Mouse (Mus musculus) heart, embryonic 11.5 days (tissue): ENCODE measurements at regions not wholly inside any gene's neighbourhood (a gene's known extent, or its start where the extent isn't known, plus 50 kb on each side); places are given as distances from the start of the nearest gene placed in this dataset.

Source experiments
- ATAC-seq: fragments of 200-750 bp; cut with Nextera tagmentation; replicated peaks from 2 replicates; pipeline ENCODE4 v1.8.0; 2017; ENCODE audit warnings: moderate library complexity; ENCODE audit not compliant: insufficient number of reproducible peaks, low FRiP score, low TSS enrichment
- H3K27ac ChIP-seq: fragments of 300-500 bp; sonication (generic); 2 replicates; pipeline ENCODE4 v1.5.1; 2014; ENCODE audit warnings: mild to moderate bottlenecking, low read depth, low read length
- H3K27me3 ChIP-seq: fragments of 300-500 bp; sonication (generic); 2 replicates; pipeline ENCODE4 v1.6.1; 2014; ENCODE audit warnings: mild to moderate bottlenecking, low read length, mixed read lengths; ENCODE audit not compliant: control insufficient read depth, insufficient read depth
- H3K36me3 ChIP-seq: fragments of 300-500 bp; sonication (generic); 2 replicates; pipeline ENCODE4 v1.6.1; 2014; ENCODE audit warnings: mild to moderate bottlenecking, low read length, moderate library complexity, mixed read lengths; ENCODE audit not compliant: control insufficient read depth, insufficient read depth
- H3K4me1 ChIP-seq: fragments of 300-500 bp; sonication (generic); 2 replicates; pipeline ENCODE4 v1.6.1; 2014; ENCODE audit warnings: low read length; ENCODE audit not compliant: control insufficient read depth, insufficient read depth
- H3K4me2 ChIP-seq: fragments of 300-500 bp; sonication (generic); 2 replicates; pipeline ENCODE4 v1.6.1; 2014; ENCODE audit warnings: mild to moderate bottlenecking, moderate library complexity
- H3K4me3 ChIP-seq: fragments of 300-500 bp; sonication (generic); 2 replicates; pipeline ENCODE4 v1.5.1; 2014; ENCODE audit warnings: low read depth, low read length
- H3K9ac ChIP-seq: fragments of 300-500 bp; sonication (generic); 2 replicates; pipeline ENCODE4 v1.6.1; 2014; ENCODE audit warnings: mild to moderate bottlenecking, low read depth, low read length, moderate library complexity
- H3K9me3 ChIP-seq: fragments of 300-500 bp; sonication (generic); replicated peaks from 2 replicates; pipeline ENCODE4 v1.6.1; 2016; ENCODE audit warnings: low read length; ENCODE audit not compliant: control insufficient read depth
- WGBS: fragments of 180-500 bp; shearing (Covaris S2); extraction: QIAGEN DNeasy Blood & Tissue Kit; methylation state at CpG from one replicate; pipeline ENCODE4 v1.1.7; 2014; ENCODE audit not compliant: insufficient replicate concordance; 5-methylcytosine and 5-hydroxymethylcytosine counted together

- no peak for ATAC-seq
- Histone ChIP-seq H3K4me2 (no peak overlapping the region), H3K4me3 (no peak overlapping the region), H3K36me3 (no peaks in the 10 kb centered on the region), H3K4me1 (no peaks in the 10 kb centered on the region), H3K27me3 (no peaks in the 10 kb centered on the region), H3K9ac (no peak overlapping the region), H3K9me3 (no peaks in the 10 kb centered on the region), H3K27ac (no peak overlapping the region)
- 55% methylated on average over 10 of the region's 10 CpGs for WGBS
Observed at GRCm38 (mm10) chr8:89663859-89664258, 619.9 kb upstream of the Sall1 start.

- Histone ChIP-seq H3K4me2 (peak overlapping the region; percentile 41), H3K27ac (no peak overlapping the region), H3K27me3 (no peaks in the 10 kb centered on the region), H3K36me3 (no peaks in the 10 kb centered on the region), H3K9me3 (no peaks in the 10 kb centered on the region), H3K4me3 (no peak overlapping the region), H3K9ac (no peak overlapping the region), H3K4me1 (no peaks in the 10 kb centered on the region)
- WGBS = 20% methylated on average over 14 of the region's 14 CpGs
- no peak for ATAC-seq
Observed at GRCm38 (mm10) chr8:89658998-89659944, 615.3 kb upstream of the Sall1 start.

- Histone ChIP-seq H3K27me3 (no peaks in the 10 kb centered on the region), H3K9ac (no peak overlapping the region), H3K4me1 (no peaks in the 10 kb centered on the region), H3K4me3 (no peak overlapping the region), H3K9me3 (no peaks in the 10 kb centered on the region), H3K27ac (no peak overlapping the region), H3K4me2 (no peak overlapping the region), H3K36me3 (no peaks in the 10 kb centered on the region)
- WGBS = 83% methylated on average over 14 of the region's 14 CpGs
- ATAC-seq = no peak
Observed at GRCm38 (mm10) chr8:89655369-89655768, 611.4 kb upstream of the Sall1 start.

- Histone ChIP-seq H3K9me3 (no peaks in the 10 kb centered on the region), H3K9ac (no peak overlapping the region), H3K27me3 (no peaks in the 10 kb centered on the region), H3K27ac (no peak overlapping the region), H3K4me2 (no peak overlapping the region), H3K4me1 (no peaks in the 10 kb centered on the region), H3K4me3 (no peak overlapping the region), H3K36me3 (no peaks in the 10 kb centered on the region)
- WGBS = 70% methylated on average over 5 of the region's 5 CpGs
- no peak for ATAC-seq
Observed at GRCm38 (mm10) chr8:89649207-89649890, 605.4 kb upstream of the Sall1 start.

GRCm38 (mm10) chr8:89646946-89647345 is 603.0 kb upstream of the Sall1 start:
- 85% methylated on average over 5 of the region's 5 CpGs for WGBS
- H3K36me3 ChIP-seq = no peaks in the 10 kb centered on the region
- no peak for ATAC-seq
- no peak overlapping the region for H3K27ac ChIP-seq
- no peaks in the 10 kb centered on the region for H3K4me1 ChIP-seq
- no peak overlapping the region for H3K4me3 ChIP-seq
- H3K4me2 ChIP-seq = no peak overlapping the region
- no peak overlapping the region for H3K9ac ChIP-seq
- H3K9me3 ChIP-seq = no peaks in the 10 kb centered on the region
- no peaks in the 10 kb centered on the region for H3K27me3 ChIP-seq

- H3K4me2 ChIP-seq = no peak overlapping the region
- no peak for ATAC-seq
- no peaks in the 10 kb centered on the region for H3K27me3 ChIP-seq
- no peaks in the 10 kb centered on the region for H3K9me3 ChIP-seq
- no peaks in the 10 kb centered on the region for H3K4me1 ChIP-seq
- 74% methylated on average over 5 of the region's 5 CpGs for WGBS
- no peak overlapping the region for H3K9ac ChIP-seq
- H3K36me3 ChIP-seq = no peaks in the 10 kb centered on the region
- no peak overlapping the region for H3K4me3 ChIP-seq
- H3K27ac ChIP-seq = no peak overlapping the region
Observed at GRCm38 (mm10) chr8:89641339-89641738, 597.4 kb upstream of the Sall1 start.

GRCm38 (mm10) chr8:89634864-89635263 is 590.9 kb upstream of the Sall1 start:
- Histone ChIP-seq H3K4me1 (no peaks in the 10 kb centered on the region), H3K36me3 (no peaks in the 10 kb centered on the region), H3K4me3 (no peak overlapping the region), H3K4me2 (no peak overlapping the region), H3K27ac (no peak overlapping the region), H3K9ac (no peak overlapping the region), H3K27me3 (no peaks in the 10 kb centered on the region), H3K9me3 (no peaks in the 10 kb centered on the region)
- no peak for ATAC-seq
- 93% methylated on average over 2 of the region's 2 CpGs for WGBS

GRCm38 (mm10) chr8:89632304-89632703 is 588.3 kb upstream of the Sall1 start:
- Histone ChIP-seq H3K4me1 (no peaks in the 10 kb centered on the region), H3K27ac (no peak overlapping the region), H3K9ac (no peak overlapping the region), H3K4me3 (no peak overlapping the region), H3K9me3 (no peaks in the 10 kb centered on the region), H3K4me2 (no peak overlapping the region), H3K27me3 (no peaks in the 10 kb centered on the region), H3K36me3 (no peaks in the 10 kb centered on the region)
- WGBS = 78% methylated on average over 5 of the region's 5 CpGs
- ATAC-seq = no peak
